ENCODE assay signal across 9 mouse cellular contexts in the genomic region with DNA sequence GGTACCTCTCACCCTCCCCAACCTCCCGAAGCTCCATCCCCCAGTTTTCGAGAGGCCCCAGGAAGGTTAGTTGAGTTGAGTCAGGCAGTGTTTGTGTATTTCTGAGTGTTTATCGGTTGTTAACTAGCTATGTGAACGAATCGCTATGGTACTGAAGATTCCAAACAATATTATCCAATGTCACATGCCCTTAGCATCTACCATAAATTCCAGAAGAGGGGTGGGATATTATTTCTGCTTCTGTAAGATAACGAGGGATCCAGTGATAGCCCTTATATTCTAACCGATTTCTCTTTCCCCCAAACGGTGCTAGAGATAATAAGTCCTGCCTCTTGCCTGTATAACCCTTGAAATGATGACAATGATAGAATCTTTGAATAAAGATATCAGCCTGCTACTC. TPM values are rescaled to one million over a fixed set of nuclear protein-coding genes. Genes with fewer than 3 reads are reported as not detected.
DNase-seq lines count a peak whose midpoint lies in the region; ATAC-seq and TF ChIP-seq lines count a peak whose summit lies in the region.
"Had no signal": no experiment of that assay in that cellular context is flagged by ENCODE, and none has a peak within 500 bp of the region (broad histone marks: within the 10 kb centered on the region; RNA-seq: fewer than 3 reads in every experiment).

No protein-coding gene starts in this region.

- peaks cover 17% of the 10 kb centered on the region for H3K4me1 ChIP-seq in heart, postnatal 0 days (ENCODE audit: control insufficient read depth, insufficient read depth)
- H3K4me1 ChIP-seq in embryonic facial prominence, embryonic 11.5 days (ENCODE audit: control insufficient read depth, insufficient read depth, low read length) = peaks cover 4% of the 10 kb centered on the region
- peaks cover 15% of the 10 kb centered on the region for H3K4me1 ChIP-seq in hindbrain, embryonic 16.5 days (ENCODE audit: control insufficient read depth, insufficient read depth, low read depth, low read length)
- peaks cover 29% of the 10 kb centered on the region for H3K4me1 ChIP-seq in midbrain, embryonic 15.5 days

- H3K9me3 ChIP-seq in heart, postnatal 0 days (replicated peaks; ENCODE audit: control insufficient read depth, low read length) = no peaks in the 10 kb centered on the region
- no peaks in the 10 kb centered on the region for H3K9me3 ChIP-seq in embryonic facial prominence, embryonic 11.5 days (replicated peaks; ENCODE audit: control insufficient read depth, low read length)
- H3K9me3 ChIP-seq in hindbrain, embryonic 16.5 days (ENCODE audit: control insufficient read depth, low read length) = no peaks in the 10 kb centered on the region
- H3K9me3 ChIP-seq in midbrain, embryonic 15.5 days = no peaks in the 10 kb centered on the region

- no peak for TF ChIP-seq CTCF in heart, postnatal 0 days (IDR thresholded peaks at IDR 0.05; ENCODE audit: low read depth)

- 13% methylated on average over 8 of the region's 8 CpGs for WGBS in heart, postnatal 0 days
- WGBS in embryonic facial prominence, embryonic 11.5 days = 16% methylated on average over 8 of the region's 8 CpGs
- 8% methylated on average over 8 of the region's 8 CpGs for WGBS in hindbrain, embryonic 16.5 days
- 8% methylated on average over 8 of the region's 8 CpGs for WGBS in midbrain, embryonic 15.5 days

- H3K4me3 ChIP-seq in heart, postnatal 0 days (ENCODE audit: low read depth, low read length) = peak overlapping the region; percentile 57
- H3K4me3 ChIP-seq in embryonic facial prominence, embryonic 11.5 days (ENCODE audit: low read depth, low read length) = peak overlapping the region; percentile 60
- H3K4me3 ChIP-seq in hindbrain, embryonic 16.5 days (ENCODE audit: low read length) = peak overlapping the region; percentile 87
- peak overlapping the region; percentile 59 for H3K4me3 ChIP-seq in midbrain, embryonic 15.5 days

- H3K9ac ChIP-seq in heart, postnatal 0 days (replicated peaks; ENCODE audit: low read depth, low read length) = no peak overlapping the region
- peak overlapping the region; percentile 66 for H3K9ac ChIP-seq in embryonic facial prominence, embryonic 11.5 days (replicated peaks; ENCODE audit: low read length)
- H3K9ac ChIP-seq in hindbrain, embryonic 16.5 days (ENCODE audit: low read depth, low read length) = peak overlapping the region; percentile 93
- peak overlapping the region; percentile 84 for H3K9ac ChIP-seq in midbrain, embryonic 15.5 days

- no peak overlapping the region for H3K27ac ChIP-seq in heart, postnatal 0 days (ENCODE audit: low read depth)
- no peak overlapping the region for H3K27ac ChIP-seq in embryonic facial prominence, embryonic 11.5 days (replicated peaks; ENCODE audit: low read depth, low read length)
- peak overlapping the region; percentile 98 for H3K27ac ChIP-seq in hindbrain, embryonic 16.5 days (ENCODE audit: low read depth, low read length)
- peak overlapping the region; percentile 98 for H3K27ac ChIP-seq in midbrain, embryonic 15.5 days

- H3K36me3 ChIP-seq in heart, postnatal 0 days (replicated peaks; ENCODE audit: control insufficient read depth, insufficient read depth, low read length) = no peaks in the 10 kb centered on the region
- H3K36me3 ChIP-seq in embryonic facial prominence, embryonic 11.5 days (replicated peaks; ENCODE audit: control insufficient read depth, insufficient read depth, low read depth, low read length) = no peaks in the 10 kb centered on the region
- H3K36me3 ChIP-seq in hindbrain, embryonic 16.5 days (ENCODE audit: control insufficient read depth, insufficient read depth, low read length) = no peaks in the 10 kb centered on the region
- H3K36me3 ChIP-seq in midbrain, embryonic 15.5 days (replicated peaks) = no peaks in the 10 kb centered on the region

- no peak for DNase-seq in heart, postnatal 0 days (ENCODE audit: low spot score)
- DNase-seq in heart, postnatal 25 days (ENCODE audit: low spot score) = no peak
- DNase-seq in embryonic facial prominence, embryonic 11.5 days (ENCODE audit: low spot score) = no peak
- DNase-seq in spleen, adult 18-20 months = no peak
- DNase-seq in cerebellum, adult 11-12 months = no peak
- no peak for DNase-seq in right cerebral cortex, postnatal 10 days (ENCODE audit: low spot score in 2 of 2)

- peak overlapping the region; percentile 91 for H3K4me2 ChIP-seq in heart, postnatal 0 days (ENCODE audit: low read depth, low read length)
- peak overlapping the region; percentile 81 for H3K4me2 ChIP-seq in embryonic facial prominence, embryonic 11.5 days (ENCODE audit: low read depth, low read length)
- peak overlapping the region; percentile 50 for H3K4me2 ChIP-seq in hindbrain, embryonic 16.5 days (ENCODE audit: low read length)
- peak overlapping the region; percentile 62 for H3K4me2 ChIP-seq in midbrain, embryonic 15.5 days

- peaks cover 29% of the 10 kb centered on the region for H3K27me3 ChIP-seq in heart, postnatal 0 days (ENCODE audit: control insufficient read depth, insufficient read depth, low read length)
- peaks cover 21% of the 10 kb centered on the region for H3K27me3 ChIP-seq in embryonic facial prominence, embryonic 11.5 days (ENCODE audit: control insufficient read depth, insufficient read depth, low read length)
- no peaks in the 10 kb centered on the region for H3K27me3 ChIP-seq in hindbrain, embryonic 16.5 days (replicated peaks; ENCODE audit: control insufficient read depth, insufficient read depth, low read length)
- no peaks in the 10 kb centered on the region for H3K27me3 ChIP-seq in midbrain, embryonic 15.5 days (replicated peaks)

- ATAC-seq in heart, postnatal 0 days (ENCODE audit: insufficient read depth, low read depth) = no peak
- no peak for ATAC-seq in embryonic facial prominence, embryonic 11.5 days (replicated peaks; ENCODE audit: insufficient number of reproducible peaks, low FRiP score, low TSS enrichment, low read depth)
- no peak for ATAC-seq in hindbrain, embryonic 16.5 days
- ATAC-seq in midbrain, embryonic 15.5 days (replicated peaks) = peak; percentile 0; the same call in 1 of the 2 replicates

- TF ChIP-seq EP300 in heart, postnatal 0 days (IDR thresholded peaks at IDR 0.05; ENCODE audit: low read depth) = no peak

- intact Hi-C loops in heart, postnatal 25 days (cut with DNase I) = no loop called here

RNA-seq across cellular contexts. Expression of gene Trim9, which starts 0.6 kb away (rescaled TPM):
- total RNA-seq in heart, postnatal 0 days (2014; rRNA removed; ENCODE audit: low replicate concordance) = 0.35 and 0.80 TPM in 2 replicates
- 0.66 and 0.67 TPM in 2 replicates for polyA plus RNA-seq in heart, postnatal 0 days (2015; fragmentation: Nextera tagmentation; extraction: Ambion mirVana)
- total RNA-seq in heart, postnatal 25 days (2021) = under 1 TPM; 0.08 to 0.22 TPM
- polyA plus RNA-seq in embryonic facial prominence, embryonic 11.5 days (2014; fragmentation: Nextera tagmentation; extraction: Ambion mirVana) = 3.4 and 4.0 TPM in 2 replicates
- 98.0 and 108 TPM in 2 replicates for polyA plus RNA-seq in hindbrain, embryonic 16.5 days (2015; fragmentation: Nextera tagmentation; extraction: Ambion mirVana)
- 89.2 and 91.8 TPM in 2 replicates for polyA plus RNA-seq in midbrain, embryonic 15.5 days (2015; fragmentation: Nextera tagmentation; extraction: Ambion mirVana)
- total RNA-seq: liver, adult 2 months had no signal
- polyA plus RNA-seq: liver, adult 2 months had no signal

Comparison
In these comparisons a context has a peak if more than half of its experiments do, and no peak if none do; other contexts are left out.
1. H3K27ac ChIP-seq: peak in hindbrain, embryonic 16.5 days (single experiment) and midbrain, embryonic 15.5 days (single experiment); none in heart, postnatal 0 days (single experiment) and embryonic facial prominence, embryonic 11.5 days (single experiment).
2. RNA of gene Trim9, which starts 0.6 kb away (polyA plus RNA-seq): 98.0 to 108 TPM in hindbrain, embryonic 16.5 days and 89.2 to 91.8 TPM in midbrain, embryonic 15.5 days; 3.4 to 4.0 TPM in embryonic facial prominence, embryonic 11.5 days and 0.66 to 0.67 TPM in heart, postnatal 0 days; every median in the first group is over 10 times any median in the second.
3. Peak in every context shown above with its lines, with median percentiles within 50 percentile points of each other: H3K4me2 ChIP-seq and H3K4me3 ChIP-seq.